Mouse (Mus musculus) gastrocnemius, postnatal 10 days (tissue): Measurements from ENCODE around the gene Lactb. TPM values are rescaled to one million over a fixed set of nuclear protein-coding genes. Genes with fewer than 3 reads are reported as not detected.

Source experiments
- DNase-seq: peaks from one replicate; pipeline ENCODE4 v3.0.0; 2021; ENCODE audit warnings: mixed read lengths
- long read RNA-seq, 2 experiments: library from polyadenylated mRNA; stranded (forward); transcript quantifications; one replicate each; pipeline ENCODE4 v2.0.0; 2021
- total RNA-seq, 2 experiments: library from RNA; stranded (reverse); gene quantifications; 2 replicates each; pipeline ENCODE4 v1.2.3; 2021

Gene Lactb
- 10 to 100 TPM; 19.1 to 22.4 TPM for total RNA-seq
- long read RNA-seq, experiment 1, transcript Lactb-201 (6 exons, 2,031 nt): major isoform, 26 of 30 reads
- long read RNA-seq, experiment 1, partial matches to known transcripts: 1 of 30 reads
- long read RNA-seq, experiment 1, other reads (novel, unspliced or antisense): 1 of 30 reads
- long read RNA-seq, experiment 2, transcript Lactb-201 (6 exons, 2,031 nt): major isoform, 34 of 40 reads
- long read RNA-seq, experiment 2, partial matches to known transcripts: 1 of 40 reads
- long read RNA-seq, experiment 2, other reads (novel, unspliced or antisense): 1 of 40 reads

- peak; percentile 97 for DNase-seq
These were observed at the start of gene Lactb for GRCm38 (mm10) chr9:66975239-66975645. Lactb (minus strand) TSS chr9:66975484.

GRCm38 (mm10) chr9:67023371-67023770 lies 48.1 kb upstream of the Lactb start:
- DNase-seq: no peak

GRCm38 (mm10) chr9:67020063-67020462 lies 44.8 kb upstream of the Lactb start:
- no peak for DNase-seq

- DNase-seq: no peak
These were observed 38.2 kb upstream of the Lactb start for GRCm38 (mm10) chr9:67013501-67013900.

GRCm38 (mm10) chr9:67012470-67012869 lies 37.2 kb upstream of the Lactb start:
- DNase-seq: peak; percentile 87

- DNase-seq: no peak
These were observed 36.2 kb upstream of the Lactb start for GRCm38 (mm10) chr9:67011483-67011882.

- DNase-seq: no peak
These were observed 33.5 kb upstream of the Lactb start for GRCm38 (mm10) chr9:67008781-67009180.

GRCm38 (mm10) chr9:67006376-67006775 lies 31.1 kb upstream of the Lactb start:
- DNase-seq: no peak

GRCm38 (mm10) chr9:67005161-67005742 lies 30.0 kb upstream of the Lactb start:
- no peak for DNase-seq

GRCm38 (mm10) chr9:67003656-67004055 lies 28.4 kb upstream of the Lactb start:
- DNase-seq: no peak

GRCm38 (mm10) chr9:67003156-67003555 lies 27.9 kb upstream of the Lactb start:
- DNase-seq: no peak

GRCm38 (mm10) chr9:67001506-67001905 lies 26.2 kb upstream of the Lactb start:
- DNase-seq: no peak

- peak; percentile 82 for DNase-seq
These were observed 25.8 kb upstream of the Lactb start for GRCm38 (mm10) chr9:67001050-67001449.

GRCm38 (mm10) chr9:66999698-67000097 lies 24.4 kb upstream of the Lactb start:
- no peak for DNase-seq

GRCm38 (mm10) chr9:66991750-66992410 lies 16.6 kb upstream of the Lactb start:
- DNase-seq: no peak

GRCm38 (mm10) chr9:66991021-66991749 lies 15.9 kb upstream of the Lactb start:
- no peak for DNase-seq

GRCm38 (mm10) chr9:66990046-66990445 lies 14.8 kb upstream of the Lactb start:
- no peak for DNase-seq

GRCm38 (mm10) chr9:66989581-66989980 lies 14.3 kb upstream of the Lactb start:
- DNase-seq: no peak

GRCm38 (mm10) chr9:66988888-66989414 lies 13.7 kb upstream of the Lactb start:
- DNase-seq: peak; percentile 40

GRCm38 (mm10) chr9:66988198-66988887 lies 13.1 kb upstream of the Lactb start:
- DNase-seq: no peak

- no peak for DNase-seq
These were observed 10.1 kb upstream of the Lactb start for GRCm38 (mm10) chr9:66985377-66985776.

GRCm38 (mm10) chr9:66982085-66982484 lies 6.8 kb upstream of the Lactb start:
- DNase-seq: no peak
